Mouse (Mus musculus) brain, embryonic 14.5 days (tissue): ENCODE data around the gene Spem1.

Experiments used
- CTCF ChIP-seq: fragments of 200-500 bp; IDR thresholded peaks from 2 replicates; pipeline ENCODE4 v1.5.1; 2012; ENCODE audit warnings: inconsistent platforms, mild to moderate bottlenecking, moderate library complexity, borderline replicate concordance; ENCODE audit not compliant: insufficient read depth, insufficient read length; ENCODE audit errors: extremely low read depth
- POLR2A ChIP-seq: fragments of 200-500 bp; IDR thresholded peaks from 2 replicates; pipeline ENCODE4 v1.6.1; 2012; ENCODE audit warnings: mild to moderate bottlenecking, inconsistent platforms, borderline replicate concordance; ENCODE audit not compliant: poor library complexity, insufficient read depth, insufficient read length, severe bottlenecking; ENCODE audit errors: extremely low read depth

DNA sequence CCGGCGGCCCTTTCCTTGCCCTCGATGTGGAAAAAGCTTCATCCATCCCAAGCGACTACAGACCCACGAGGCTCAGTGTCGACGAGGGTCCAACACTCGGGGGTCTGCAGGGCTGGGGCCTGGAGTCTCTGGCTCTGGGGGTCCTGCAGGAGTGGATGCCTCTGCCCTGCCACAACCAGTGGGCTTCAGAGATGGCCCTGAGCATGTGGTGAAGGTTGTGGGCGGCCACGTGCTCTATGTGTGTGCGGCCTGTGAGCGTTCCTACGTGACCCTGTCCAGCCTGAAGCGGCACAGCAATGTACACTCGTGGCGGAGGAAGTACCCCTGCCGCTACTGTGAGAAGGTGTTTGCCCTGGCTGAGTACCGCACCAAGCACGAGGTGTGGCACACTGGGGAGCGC, 45.5 kb downstream of the Spem1 start:
- TF ChIP-seq CTCF = no peak
- TF ChIP-seq POLR2A = no peak
